Mouse (Mus musculus) forebrain, embryonic 16.5 days (tissue): ENCODE measurements around the gene Zfp341. TPM values are rescaled to one million over a fixed set of nuclear protein-coding genes. Genes with fewer than 3 reads are reported as not detected.

Source experiments
- ATAC-seq: fragments of 200-750 bp; cut with Nextera tagmentation; 2 replicates; pipeline ENCODE4 v1.8.0; 2017; ENCODE audit warnings: mild to moderate bottlenecking, moderate library complexity
- H3K27ac ChIP-seq: fragments of 300-500 bp; sonication (generic); 2 replicates; pipeline ENCODE4 v1.5.1; 2014; ENCODE audit warnings: low read length, control low read depth
- H3K27me3 ChIP-seq: fragments of 300-500 bp; sonication (generic); replicated peaks from 2 replicates; pipeline ENCODE4 v1.6.1; 2014; ENCODE audit warnings: low read length; ENCODE audit not compliant: control insufficient read depth, insufficient read depth
- H3K36me3 ChIP-seq: fragments of 300-500 bp; sonication (generic); 2 replicates; pipeline ENCODE4 v1.6.1; 2014; ENCODE audit not compliant: control insufficient read depth, insufficient read depth
- H3K4me1 ChIP-seq: fragments of 300-500 bp; sonication (generic); replicated peaks from 2 replicates; pipeline ENCODE4 v1.6.1; 2014; ENCODE audit warnings: low read length; ENCODE audit not compliant: control insufficient read depth, insufficient read depth
- H3K4me2 ChIP-seq: fragments of 300-500 bp; sonication (generic); 2 replicates; pipeline ENCODE4 v1.6.1; 2014; ENCODE audit warnings: mild to moderate bottlenecking, low read length, control low read depth
- H3K4me3 ChIP-seq: fragments of 300-500 bp; sonication (generic); replicated peaks from 2 replicates; pipeline ENCODE4 v1.5.1; 2014; ENCODE audit warnings: mild to moderate bottlenecking, low read length, control low read depth
- H3K9ac ChIP-seq: fragments of 300-500 bp; sonication (generic); replicated peaks from 2 replicates; pipeline ENCODE4 v1.6.1; 2014; ENCODE audit warnings: low read depth, low read length, control low read depth
- H3K9me3 ChIP-seq: fragments of 300-500 bp; sonication (generic); 2 replicates; pipeline ENCODE4 v1.6.1; 2016; ENCODE audit warnings: low read length; ENCODE audit not compliant: control insufficient read depth
- WGBS: fragments of 180-500 bp; shearing (Covaris S2); extraction: QIAGEN DNeasy Blood & Tissue Kit; methylation state at CpG from one replicate; pipeline ENCODE4 v1.1.7; 2014; 5-methylcytosine and 5-hydroxymethylcytosine counted together
- polyA plus RNA-seq: library from polyadenylated mRNA; unstranded; fragments of >200 nt; fragmentation: Nextera tagmentation; extraction: Ambion mirVana; gene quantifications from 2 replicates; pipeline ENCODE4 v1.2.1, GENCODE M21; 2015

Gene Zfp341
- polyA plus RNA-seq = 2.6 and 3.3 TPM in 2 replicates

DNA sequence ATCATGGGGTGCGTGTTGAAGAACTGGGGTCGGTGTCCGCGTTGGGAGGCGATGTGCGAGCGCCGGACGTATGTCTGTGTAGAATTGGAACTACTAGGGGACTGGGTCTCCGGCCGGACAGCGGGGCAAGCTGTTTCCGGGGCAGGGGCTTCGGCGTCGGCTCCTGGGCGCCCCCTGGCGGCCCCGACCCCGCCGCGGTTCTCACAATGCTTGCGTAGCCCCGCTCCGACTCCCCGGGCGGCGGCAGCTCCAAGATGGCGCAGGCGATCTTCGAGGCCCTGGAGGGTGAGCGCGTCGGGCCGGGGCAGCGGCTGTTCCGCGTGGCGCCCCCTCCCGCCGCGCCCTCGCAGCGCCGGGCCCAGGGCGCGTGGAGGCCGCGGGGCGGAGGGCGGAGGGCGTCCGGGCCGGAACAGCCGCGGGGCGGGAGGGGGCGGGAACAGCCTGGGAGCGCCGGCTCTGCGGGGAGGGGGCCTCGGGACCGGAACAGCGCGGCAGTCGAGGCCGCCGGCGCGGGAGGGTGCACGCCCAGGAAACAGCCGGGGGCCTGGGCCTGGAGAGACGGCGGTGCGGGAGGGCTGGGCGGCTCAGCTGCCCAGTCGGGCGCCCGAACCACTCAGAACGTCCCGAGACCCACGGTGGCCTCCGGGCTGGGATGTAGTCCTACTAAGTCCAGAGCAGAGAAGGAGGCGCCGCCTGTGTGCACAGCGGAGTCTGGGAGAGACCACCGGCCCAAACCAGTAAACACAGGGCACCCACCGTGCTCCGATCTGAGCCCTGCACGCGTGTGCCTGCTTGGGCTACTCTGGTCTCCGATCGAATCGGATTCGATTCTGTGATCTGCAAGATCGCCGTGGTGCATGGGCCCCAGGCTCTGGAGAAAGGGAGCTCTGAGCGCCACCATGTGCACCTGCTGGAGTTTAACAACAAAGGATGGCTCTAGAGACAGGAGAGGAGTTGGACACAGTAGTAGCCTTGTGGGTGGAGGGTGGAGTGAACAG lies at the start of gene Zfp341, which contains the start of gene 4930519P11Rik:
Gene Zfp341 (plus strand): TSS at position 180 of the 998 bp plus-strand sequence.
Gene 4930519P11Rik (minus strand): TSS at position 320 of the 998 bp plus-strand sequence.
- Histone ChIP-seq H3K9me3 (no peaks in the 10 kb centered on the region), H3K4me2 (peak within 1 kb of the TSS; percentile 59), H3K27ac (peak within 1 kb of the TSS; percentile 98), H3K9ac (peak within 1 kb of the TSS; percentile 90), H3K4me3 (peak within 1 kb of the TSS; percentile 72), H3K27me3 (no peaks in the 10 kb centered on the region), H3K4me1 (peaks cover 22% of the 10 kb centered on the region), H3K36me3 (no peaks in the 10 kb centered on the region)
- WGBS = under 1% methylated on average over 73 of the region's 98 CpGs
- ATAC-seq = peak; percentile 94

DNA sequence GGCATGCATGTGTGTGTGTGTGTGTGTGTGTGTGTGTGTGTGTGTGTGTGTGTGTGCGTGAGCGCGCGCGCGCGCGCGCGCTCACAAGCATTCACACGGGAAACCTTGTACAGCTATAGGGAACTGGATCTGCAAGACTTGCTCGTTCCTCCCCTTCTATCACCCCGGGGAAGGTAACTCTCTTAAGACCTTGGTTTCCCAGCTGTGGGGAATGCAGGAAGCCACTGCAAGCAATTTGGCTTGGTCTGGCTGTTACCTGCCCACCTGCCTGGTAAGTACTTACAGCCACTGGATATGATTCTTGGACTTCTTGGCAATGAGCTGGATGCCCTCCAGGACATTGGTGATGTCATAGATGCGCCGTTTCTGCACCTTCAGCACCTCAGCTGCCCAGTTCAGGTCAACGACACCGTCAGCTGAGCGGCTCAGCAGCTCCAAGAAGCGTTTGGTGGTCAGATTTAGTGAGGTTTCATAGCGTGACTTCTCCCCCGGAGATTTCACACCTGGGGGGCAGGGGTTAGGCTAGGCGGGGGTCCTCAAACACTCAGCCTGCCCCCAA lies 49.4 kb upstream of the Zfp341 start:
- Histone ChIP-seq H3K4me2 (no peak overlapping the region), H3K9ac (no peak overlapping the region), H3K27ac (no peak overlapping the region), H3K36me3 (no peaks in the 10 kb centered on the region; the same call in 1 of the 2 replicates), H3K4me1 (peaks cover 31% of the 10 kb centered on the region), H3K27me3 (no peaks in the 10 kb centered on the region), H3K4me3 (no peak overlapping the region), H3K9me3 (no peaks in the 10 kb centered on the region)
- WGBS = 94% methylated on average over 22 of the region's 22 CpGs
- ATAC-seq = no peak

GRCm38 (mm10) chr2:154565562-154565961 lies 47.5 kb upstream of the Zfp341 start:
- no peaks in the 10 kb centered on the region; the same call in 1 of the 2 replicates for H3K36me3 ChIP-seq
- H3K9me3 ChIP-seq = no peaks in the 10 kb centered on the region
- H3K9ac ChIP-seq = no peak overlapping the region
- peaks cover 37% of the 10 kb centered on the region for H3K4me1 ChIP-seq
- H3K27me3 ChIP-seq = no peaks in the 10 kb centered on the region
- no peak overlapping the region for H3K27ac ChIP-seq
- no peak for ATAC-seq
- 59% methylated on average over 3 of the region's 3 CpGs for WGBS
- no peak overlapping the region for H3K4me2 ChIP-seq
- H3K4me3 ChIP-seq = no peak overlapping the region

- Histone ChIP-seq H3K4me1 (peaks cover 37% of the 10 kb centered on the region), H3K4me2 (no peak overlapping the region), H3K27ac (no peak overlapping the region), H3K4me3 (no peak overlapping the region), H3K9ac (no peak overlapping the region), H3K36me3 (no peaks in the 10 kb centered on the region; the same call in 1 of the 2 replicates), H3K27me3 (no peaks in the 10 kb centered on the region), H3K9me3 (no peaks in the 10 kb centered on the region)
- no peak for ATAC-seq
- WGBS = 47% methylated on average over 8 of the region's 8 CpGs
Measured at GRCm38 (mm10) chr2:154566641-154567040, 46.5 kb upstream of the Zfp341 start.

DNA sequence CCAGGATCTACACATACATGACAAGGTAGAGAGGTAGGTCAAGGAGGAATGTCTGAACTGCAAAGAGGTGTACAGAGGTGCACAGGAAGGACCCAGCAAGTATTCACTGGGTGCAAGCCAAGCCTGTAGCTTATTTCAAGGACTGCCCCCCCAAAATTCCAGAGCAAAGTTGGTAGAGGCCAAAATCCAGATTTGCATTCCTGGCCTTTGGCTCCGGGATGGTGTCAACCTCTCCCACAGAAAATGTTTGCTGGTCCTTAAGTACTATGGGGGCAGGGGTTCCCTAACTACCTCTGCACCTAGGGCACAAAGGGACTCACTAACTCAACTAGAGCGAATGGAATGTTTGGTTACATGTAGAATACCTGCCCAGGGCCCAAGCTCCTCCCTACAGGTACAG lies 45.3 kb upstream of the Zfp341 start:
- peak overlapping the region; percentile 67; the same call in 1 of the 2 replicates for H3K27ac ChIP-seq
- peak overlapping the region; percentile 66; the same call in 1 of the 2 replicates for H3K4me3 ChIP-seq
- H3K4me1 ChIP-seq = peaks cover 37% of the 10 kb centered on the region
- H3K9ac ChIP-seq = no peak overlapping the region
- no peaks in the 10 kb centered on the region for H3K9me3 ChIP-seq
- H3K27me3 ChIP-seq = no peaks in the 10 kb centered on the region
- H3K36me3 ChIP-seq = no peaks in the 10 kb centered on the region; the same call in 1 of the 2 replicates
- WGBS = 59% methylated on average over 2 of the region's 2 CpGs
- no peak for ATAC-seq
- H3K4me2 ChIP-seq = peak overlapping the region; percentile 82

DNA sequence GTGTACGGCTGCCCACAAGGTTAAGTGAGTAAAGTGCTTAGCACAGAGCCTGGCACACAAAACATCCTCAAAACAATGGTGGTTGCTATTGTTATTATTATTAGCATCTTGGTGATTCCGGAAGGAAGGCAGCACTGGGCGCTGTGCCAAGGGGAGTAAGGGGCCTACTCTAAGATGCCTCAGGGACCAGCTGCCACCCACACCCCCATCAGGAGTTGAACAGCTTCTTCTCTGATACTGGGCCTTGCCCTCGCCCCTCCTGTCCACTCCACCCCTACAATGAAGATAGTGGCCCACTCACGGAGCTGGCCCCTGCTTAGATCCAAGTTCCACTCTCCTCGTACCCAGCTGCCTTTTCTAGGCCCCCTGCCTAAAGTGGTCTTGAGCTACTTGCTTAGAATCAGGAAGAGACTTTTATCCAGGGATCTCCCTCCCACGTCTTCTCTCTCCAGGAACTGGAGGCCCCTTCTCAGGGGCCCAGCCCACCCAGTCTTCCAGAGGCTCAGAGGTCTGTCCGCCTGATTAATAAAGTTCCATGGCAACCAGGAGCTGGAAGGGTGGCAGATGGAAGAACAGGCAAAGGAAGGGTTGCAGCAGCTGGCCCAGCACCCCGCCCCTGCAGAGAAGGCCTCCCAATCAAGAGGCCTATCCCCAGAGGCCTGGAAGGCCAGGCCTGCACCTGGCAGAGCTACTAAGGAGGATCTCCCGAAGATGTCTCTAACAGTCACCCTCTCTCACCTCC lies 44.6 kb upstream of the Zfp341 start:
- Histone ChIP-seq H3K27me3 (no peaks in the 10 kb centered on the region), H3K4me2 (peak overlapping the region; percentile 82), H3K36me3 (no peaks in the 10 kb centered on the region), H3K27ac (peak overlapping the region; percentile 67), H3K4me3 (peak overlapping the region; percentile 66), H3K9ac (peak overlapping the region; percentile 58), H3K4me1 (peaks cover 37% of the 10 kb centered on the region), H3K9me3 (no peaks in the 10 kb centered on the region)
- ATAC-seq = 0 out of 2 replicates have a peak, but pooled peaks have one; percentile 4
- 5% methylated on average over 10 of the region's 10 CpGs for WGBS

GRCm38 (mm10) chr2:154569071-154569748 lies 43.9 kb upstream of the Zfp341 start:
- H3K27ac ChIP-seq = peak overlapping the region; percentile 67
- H3K9ac ChIP-seq = peak overlapping the region; percentile 58
- H3K4me2 ChIP-seq = peak overlapping the region; percentile 82
- peak overlapping the region; percentile 66 for H3K4me3 ChIP-seq
- H3K9me3 ChIP-seq = no peaks in the 10 kb centered on the region
- H3K36me3 ChIP-seq = no peaks in the 10 kb centered on the region
- under 1% methylated on average over 51 of the region's 70 CpGs for WGBS
- peak; percentile 62 for ATAC-seq
- H3K4me1 ChIP-seq = peaks cover 37% of the 10 kb centered on the region
- H3K27me3 ChIP-seq = no peaks in the 10 kb centered on the region

GRCm38 (mm10) chr2:154569836-154570286 lies 43.2 kb upstream of the Zfp341 start, which contains the start of gene E2f1:
TSS of gene E2f1 (minus strand) at chr2:154569892.
- peak within 1 kb of the TSS; percentile 82 for H3K4me2 ChIP-seq
- peaks cover 37% of the 10 kb centered on the region for H3K4me1 ChIP-seq

More at GRCm38 (mm10) chr2:154569836-154570286, 43.2 kb upstream of the Zfp341 start, which contains the start of gene E2f1:
- Histone ChIP-seq H3K9me3 (no peaks in the 10 kb centered on the region), H3K9ac (peak within 1 kb of the TSS; percentile 69), H3K4me3 (peak within 1 kb of the TSS; percentile 66), H3K27me3 (no peaks in the 10 kb centered on the region), H3K27ac (peak within 1 kb of the TSS; percentile 67), H3K36me3 (no peaks in the 10 kb centered on the region)
- ATAC-seq = peak; percentile 99
- under 1% methylated on average over 38 of the region's 44 CpGs for WGBS
